Mouse (Mus musculus) MEL (cell line): ENCODE measurements around the gene Clca3b. TPM values are rescaled to one million over a fixed set of nuclear protein-coding genes. Genes with fewer than 3 reads are reported as not detected.
A peak's percentile ranks its signal among the peaks of the same experiment; 100 is the strongest.
"Not testable (repeated sequence)": the region's sequence is repeated elsewhere in the genome, so short reads cannot be mapped to it uniquely, and the experiment has no call there.

Experiments used
- DNase-seq: peaks from one replicate; pipeline ENCODE4 v3.0.0; 2011; ENCODE audit warnings: low read depth, low spot score
- H3K27ac ChIP-seq: 2 replicates; pipeline ENCODE4 v1.5.1; 2012; ENCODE audit warnings: low read depth, mild to moderate bottlenecking, control low read depth, low read length, moderate library complexity; ENCODE audit not compliant: control insufficient read depth
- H3K27me3 ChIP-seq, 2 experiments: fragments of 150-350 bp in 1 of 2; sonication (generic) in 1 of 2; 2 replicates each; pipeline ENCODE4 v1.6.1; 2012; ENCODE audit warnings: low read length in 2 of 2, mild to moderate bottlenecking in 2 of 2, improper control_type of control experiment in 1 of 2, moderate library complexity in 1 of 2; ENCODE audit not compliant: insufficient read depth in 2 of 2, control insufficient read depth in 1 of 2
- H3K36me3 ChIP-seq, 2 experiments: 2 replicates each; pipeline ENCODE4 v1.6.1; 2012 to 2014; ENCODE audit warnings: low read length in 2 of 2, improper control_type of control experiment in 1 of 2, inconsistent platforms in 1 of 2, mild to moderate bottlenecking in 1 of 2; ENCODE audit not compliant: insufficient read depth in 2 of 2, control insufficient read depth in 1 of 2
- H3K4me1 ChIP-seq, 2 experiments: fragments of 150-350 bp in 1 of 2; sonication (generic) in 1 of 2; 2 replicates each; pipeline ENCODE4 v1.6.1; 2012; ENCODE audit warnings: low read length in 2 of 2, improper control_type of control experiment in 1 of 2, mild to moderate bottlenecking in 1 of 2; ENCODE audit not compliant: insufficient read depth in 2 of 2, control insufficient read depth in 1 of 2
- H3K4me3 ChIP-seq, 2 experiments: fragments of 150-350 bp in 1 of 2; sonication (generic) in 1 of 2; 2 replicates each; pipeline ENCODE4 v1.5.1; 2012; ENCODE audit warnings: low read depth in 2 of 2, low read length in 2 of 2, mild to moderate bottlenecking in 2 of 2, moderate library complexity in 2 of 2, control low read depth in 1 of 2, improper control_type of control experiment in 1 of 2; ENCODE audit not compliant: control insufficient read depth in 1 of 2, insufficient read depth in 1 of 2
- H3K79me2 ChIP-seq: 2 replicates; pipeline ENCODE4 v1.6.1; 2012; ENCODE audit warnings: mild to moderate bottlenecking, low read length, moderate library complexity; ENCODE audit not compliant: control insufficient read depth, poor library complexity, insufficient read depth
- H3K9ac ChIP-seq: 2 replicates; pipeline ENCODE4 v1.6.1; 2012; ENCODE audit warnings: low read depth, mild to moderate bottlenecking, control low read depth, low read length, moderate library complexity; ENCODE audit not compliant: control insufficient read depth, poor library complexity, severe bottlenecking
- H3K9me3 ChIP-seq: fragments of 150-350 bp; sonication (generic); replicated peaks from 2 replicates; pipeline ENCODE4 v1.6.1; 2012; ENCODE audit warnings: mild to moderate bottlenecking, low read length, improper control_type of control experiment, moderate library complexity; ENCODE audit not compliant: insufficient read depth
- BHLHE40 ChIP-seq: IDR thresholded peaks from 2 replicates; pipeline ENCODE4 v1.6.1; 2012; ENCODE audit warnings: low read depth, mild to moderate bottlenecking, inconsistent platforms, low read length, improper control_type of control experiment, borderline replicate concordance
- CHD1 ChIP-seq: IDR thresholded peaks from 2 replicates; pipeline ENCODE4 v1.6.1; 2012; ENCODE audit warnings: low read depth, mild to moderate bottlenecking, inconsistent platforms, low read length, improper control_type of control experiment
- CHD2 ChIP-seq: IDR thresholded peaks from 2 replicates; pipeline ENCODE4 v1.6.1; 2011; ENCODE audit warnings: low read length, improper control_type of control experiment
- CTCF ChIP-seq, 3 experiments: IDR thresholded peaks in 2 of 3; conservative IDR thresholded peaks in 1 of 3; 2 replicates each; pipeline ENCODE4 v1.5.1; 2011 to 2012; ENCODE audit warnings: low read length in 3 of 3, low read depth in 2 of 3, mild to moderate bottlenecking in 2 of 3, improper control_type of control experiment in 1 of 3, inconsistent platforms in 1 of 3, mixed read lengths in 1 of 3, moderate library complexity in 1 of 3; ENCODE audit not compliant: control insufficient read depth in 1 of 3, insufficient read depth in 1 of 3, poor library complexity in 1 of 3, severe bottlenecking in 1 of 3
- E2F4 ChIP-seq: IDR thresholded peaks from 2 replicates; pipeline ENCODE4 v1.6.1; 2011; ENCODE audit warnings: low read depth, low read length, improper control_type of control experiment, borderline replicate concordance
- ELF1 ChIP-seq: IDR thresholded peaks from 2 replicates; pipeline ENCODE4 v1.6.1; 2014; ENCODE audit warnings: low read depth, mild to moderate bottlenecking, inconsistent platforms, low read length, improper control_type of control experiment, moderate library complexity
- EP300 ChIP-seq, 2 experiments: IDR thresholded peaks; 2 replicates each; pipeline ENCODE4 v1.6.1; 2011; ENCODE audit warnings: improper control_type of control experiment in 2 of 2, low read length in 2 of 2, low read depth in 1 of 2, mild to moderate bottlenecking in 1 of 2
- ETS1 ChIP-seq: IDR thresholded peaks from 2 replicates; pipeline ENCODE4 v1.6.1; 2012; ENCODE audit warnings: low read depth, mild to moderate bottlenecking, inconsistent platforms, low read length, improper control_type of control experiment, moderate library complexity
- GATA1 ChIP-seq: IDR thresholded peaks from 2 replicates; pipeline ENCODE4 v1.6.1; 2011; ENCODE audit warnings: low read depth, low read length, improper control_type of control experiment
- HCFC1 ChIP-seq: IDR thresholded peaks from 2 replicates; pipeline ENCODE4 v1.6.1; 2012; ENCODE audit warnings: low read depth, mild to moderate bottlenecking, inconsistent platforms, low read length, improper control_type of control experiment, moderate library complexity
- JUND ChIP-seq: IDR thresholded peaks from 2 replicates; pipeline ENCODE4 v1.6.1; 2011; ENCODE audit warnings: low read depth, mild to moderate bottlenecking, improper control_type of control experiment, low read length
- MAX ChIP-seq: IDR thresholded peaks from 2 replicates; pipeline ENCODE4 v1.6.1; 2011; ENCODE audit warnings: low read length, improper control_type of control experiment
- MEF2A ChIP-seq: IDR thresholded peaks from 2 replicates; pipeline ENCODE4 v1.6.1; 2014; ENCODE audit warnings: low read depth, mild to moderate bottlenecking, inconsistent platforms, low read length, improper control_type of control experiment; ENCODE audit not compliant: poor library complexity, insufficient replicate concordance, severe bottlenecking; ENCODE audit errors: extremely low read depth
- MYB ChIP-seq: IDR thresholded peaks from 2 replicates; pipeline ENCODE4 v1.6.1; 2011; ENCODE audit warnings: mild to moderate bottlenecking, low read depth, low read length, improper control_type of control experiment
- MYC ChIP-seq: IDR thresholded peaks from 2 replicates; pipeline ENCODE4 v1.6.1; 2011; ENCODE audit warnings: low read depth, mild to moderate bottlenecking, low read length, improper control_type of control experiment, moderate library complexity
- NELFE ChIP-seq: IDR thresholded peaks from 2 replicates; pipeline ENCODE4 v1.6.1; 2011; ENCODE audit warnings: low read depth, low read length, improper control_type of control experiment
- NRF1 ChIP-seq: IDR thresholded peaks from 2 replicates; pipeline ENCODE4 v1.6.1; 2014; ENCODE audit warnings: low read depth, mild to moderate bottlenecking, inconsistent platforms, low read length, improper control_type of control experiment, moderate library complexity; ENCODE audit not compliant: poor library complexity, insufficient read depth, severe bottlenecking
- POLR2A ChIP-seq, 2 experiments: IDR thresholded peaks; 2 replicates each; pipeline ENCODE4 v1.6.1; 2011 to 2012; ENCODE audit warnings: low read length in 2 of 2, mild to moderate bottlenecking in 2 of 2, control low read depth in 1 of 2, improper control_type of control experiment in 1 of 2, low read depth in 1 of 2, moderate library complexity in 1 of 2; ENCODE audit not compliant: control insufficient read depth in 1 of 2, insufficient read depth in 1 of 2, poor library complexity in 1 of 2
- POLR2AphosphoS5 ChIP-seq: IDR thresholded peaks from 2 replicates; pipeline ENCODE4 v1.6.1; 2012; ENCODE audit warnings: low read depth, borderline replicate concordance, mild to moderate bottlenecking, inconsistent platforms, low read length, moderate library complexity, mixed read lengths
- RCOR1 ChIP-seq: IDR thresholded peaks from 2 replicates; pipeline ENCODE4 v1.6.1; 2012; ENCODE audit warnings: low read depth, mild to moderate bottlenecking, inconsistent platforms, low read length, improper control_type of control experiment
- SIN3A ChIP-seq: IDR thresholded peaks from 2 replicates; pipeline ENCODE4 v1.6.1; 2012; ENCODE audit warnings: low read length, improper control_type of control experiment, inconsistent platforms
- SMC3 ChIP-seq: IDR thresholded peaks from 2 replicates; pipeline ENCODE4 v1.6.1; 2011; ENCODE audit warnings: low read depth, low read length, improper control_type of control experiment
- TAL1 ChIP-seq: IDR thresholded peaks from 2 replicates; pipeline ENCODE4 v1.6.1; 2012; ENCODE audit warnings: mild to moderate bottlenecking, inconsistent platforms, low read length, moderate library complexity, mixed read lengths
- TBP ChIP-seq: IDR thresholded peaks from 2 replicates; pipeline ENCODE4 v1.8.0; 2011; ENCODE audit warnings: low read depth, low read length, improper control_type of control experiment
- TCF12 ChIP-seq: IDR thresholded peaks from 2 replicates; pipeline ENCODE4 v1.6.1; 2014; ENCODE audit warnings: low read depth, mild to moderate bottlenecking, inconsistent platforms, low read length, improper control_type of control experiment, moderate library complexity
- USF2 ChIP-seq, 2 experiments: IDR thresholded peaks; 2 replicates each; pipeline ENCODE4 v1.6.1; 2011 to 2012; ENCODE audit warnings: improper control_type of control experiment in 2 of 2, low read length in 2 of 2, borderline replicate concordance in 1 of 2, inconsistent platforms in 1 of 2, low read depth in 1 of 2, mild to moderate bottlenecking in 1 of 2; ENCODE audit not compliant: insufficient read depth in 1 of 2
- ZC3H11A ChIP-seq: IDR thresholded peaks from 2 replicates; pipeline ENCODE4 v1.6.1; 2012; ENCODE audit warnings: low read depth, mild to moderate bottlenecking, inconsistent platforms, low read length, improper control_type of control experiment
- ZKSCAN1 ChIP-seq: IDR thresholded peaks from 2 replicates; pipeline ENCODE4 v1.6.1; 2012; ENCODE audit warnings: low read depth, mild to moderate bottlenecking, inconsistent platforms, low read length, improper control_type of control experiment, moderate library complexity
- ZMIZ1 ChIP-seq: IDR thresholded peaks from 2 replicates; pipeline ENCODE4 v1.6.1; 2012; ENCODE audit warnings: low read depth, mild to moderate bottlenecking, inconsistent platforms, low read length, improper control_type of control experiment, moderate library complexity
- polyA plus RNA-seq, 2 experiments: library from polyadenylated mRNA; stranded (reverse) in 1 of 2; unstranded in 1 of 2; fragments of >175 nt in 1 of 2; fragments of >200 nt in 1 of 2; gene quantifications; 2 replicates each; pipeline versions ENCODE4 v1.2.1 to v1.2.4; 2012; ENCODE audit warnings: low replicate concordance in 2 of 2, low read depth in 1 of 2; ENCODE audit not compliant: insufficient read length in 2 of 2, insufficient read depth in 1 of 2, missing spikeins in 1 of 2
- total RNA-seq: library from RNA; depleted of rRNA; stranded (reverse); fragments of 300-350 nt; gene quantifications from 2 replicates; pipeline ENCODE4 v1.2.3, GENCODE M21; 2012; rRNA removed

The Clca3b gene
- not detected in 2 replicates for total RNA-seq
- polyA plus RNA-seq, result under 1 TPM in 1 of 2 experiments, not detected in 1; 0.11 TPM

GRCm38 (mm10) chr3:144849014-144849556, at the start of gene Clca3b:
Clca3b (minus strand) TSS chr3:144849357.
- H3K4me1 ChIP-seq, result not testable (repeated sequence)

GRCm38 (mm10) chr3:144897042-144897678, 48.0 kb upstream of the Clca3b start:
- Histone ChIP-seq H3K27ac (peak overlapping the region; percentile 90), H3K4me1 (peaks cover 3 to 12% of the 10 kb centered on the region in 2 experiments), H3K4me3 (peak overlapping the region in 1 of 2 experiments; percentile 13; a peak in 1 of 4 replicates), H3K36me3 (peaks cover 0 to 7% of the 10 kb centered on the region in 2 experiments; a peak in 2 of 4 replicates), H3K9me3 (no peaks in the 10 kb centered on the region), H3K27me3 (no peaks in the 10 kb centered on the region), H3K79me2 (no peaks in the 10 kb centered on the region), H3K9ac (0 out of 2 replicates have a peak overlapping the region, but pooled peaks have one; percentile 18)
- DNase-seq, result peak; percentile 89
- TF ChIP-seq MYB (peak; percentile 9; the same call in 1 of the 2 replicates), MYC (0 out of 2 replicates have a peak, but pooled peaks have one; percentile 1), NRF1 (no peak), RCOR1 (peak; percentile 26; the same call in 1 of the 2 replicates), TAL1 (peak; percentile 50), MAX (peak; percentile 24; the same call in 1 of the 2 replicates), MEF2A (no peak), EP300 (IDR thresholded peaks at IDR 0.05; ENCODE audit: low read depth in 1 of 2, low read length in 2 of 2) (peak; percentile 82 to 88), ETS1 (peak; percentile 64), JUND (no peak), TBP (no peak), CHD2 (no peak), BHLHE40 (peak; percentile 52; the same call in 1 of the 2 replicates), ZMIZ1 (no peak), ZKSCAN1 (no peak), ELF1 (no peak), POLR2A (IDR thresholded peaks at IDR 0.05; ENCODE audit: control insufficient read depth in 1 of 2, insufficient read depth in 1 of 2, low read depth in 1 of 2, low read length in 2 of 2, poor library complexity in 1 of 2) (peak in 1 of 2 experiments; percentile 10; a peak in 1 of 4 replicates), CTCF (IDR thresholded peaks at IDR 0.05 in 2 of 3, conservative IDR thresholded peaks at IDR 0.05 in 1 of 3; ENCODE audit: control insufficient read depth in 1 of 3, insufficient read depth in 1 of 3, low read depth in 2 of 3, low read length in 3 of 3, poor library complexity in 1 of 3, severe bottlenecking in 1 of 3) (no peak), POLR2AphosphoS5 (no peak), GATA1 (peak; percentile 83), SMC3 (no peak), TCF12 (peak; percentile 82), NELFE (no peak), E2F4 (no peak), CHD1 (no peak), ZC3H11A (0 out of 2 replicates have a peak, but pooled peaks have one; percentile 2), HCFC1 (no peak), USF2 (IDR thresholded peaks at IDR 0.05; ENCODE audit: borderline replicate concordance in 1 of 2, insufficient read depth in 1 of 2, low read depth in 1 of 2, low read length in 2 of 2) (no peak), SIN3A (peak; percentile 49)

More at GRCm38 (mm10) chr3:144849014-144849556, at the start of gene Clca3b:
- not testable (repeated sequence) for DNase-seq, H3K36me3 ChIP-seq, H3K79me2 ChIP-seq, H3K27me3 ChIP-seq, H3K9ac ChIP-seq, H3K9me3 ChIP-seq, H3K27ac ChIP-seq, H3K4me3 ChIP-seq
